Mouse (Mus musculus) neural tube, embryonic 15.5 days (tissue): ENCODE measurements at regions not wholly inside any gene's neighbourhood (a gene's known extent, or its start where the extent isn't known, plus 50 kb on each side); places are given as distances from the start of the nearest gene placed in this dataset.

Source experiments
- ATAC-seq: fragments of 200-750 bp; cut with Nextera tagmentation; 2 replicates; pipeline ENCODE4 v1.8.0; 2017; ENCODE audit warnings: mild to moderate bottlenecking, moderate TSS enrichment, moderate library complexity; ENCODE audit not compliant: low FRiP score
- H3K27ac ChIP-seq: fragments of 300-500 bp; sonication (generic); replicated peaks from 2 replicates; pipeline ENCODE4 v1.5.1; 2015; ENCODE audit warnings: mild to moderate bottlenecking, inconsistent platforms
- H3K27me3 ChIP-seq: fragments of 300-500 bp; sonication (generic); replicated peaks from 2 replicates; pipeline ENCODE4 v1.6.1; 2015; ENCODE audit warnings: inconsistent platforms
- H3K36me3 ChIP-seq: fragments of 300-500 bp; sonication (generic); 2 replicates; pipeline ENCODE4 v1.6.1; 2015; ENCODE audit warnings: inconsistent platforms
- H3K4me1 ChIP-seq: fragments of 300-500 bp; sonication (generic); 2 replicates; pipeline ENCODE4 v1.6.1; 2015; ENCODE audit warnings: inconsistent platforms
- H3K4me2 ChIP-seq: fragments of 300-500 bp; sonication (generic); 2 replicates; pipeline ENCODE4 v1.6.1; 2015; ENCODE audit warnings: inconsistent platforms, mild to moderate bottlenecking, moderate library complexity
- H3K4me3 ChIP-seq: fragments of 300-500 bp; sonication (generic); replicated peaks from 2 replicates; pipeline ENCODE4 v1.5.1; 2015; ENCODE audit warnings: mild to moderate bottlenecking, inconsistent platforms
- H3K9ac ChIP-seq: fragments of 300-500 bp; sonication (generic); replicated peaks from 2 replicates; pipeline ENCODE4 v1.6.1; 2015; ENCODE audit warnings: mild to moderate bottlenecking, inconsistent platforms
- H3K9me3 ChIP-seq: fragments of 300-500 bp; sonication (generic); replicated peaks from 2 replicates; pipeline ENCODE4 v1.6.1; 2016; ENCODE audit warnings: inconsistent platforms
- WGBS: fragments of 180-500 bp; shearing (Covaris S2); methylation state at CpG from one replicate; pipeline ENCODE4 v1.1.7; 2015; ENCODE audit warnings: mixed read lengths; 5-methylcytosine and 5-hydroxymethylcytosine counted together

- WGBS, result 70% methylated on average over 2 of the region's 2 CpGs
These were observed 218.0 kb downstream of the Lrig3 start for GRCm38 (mm10) chr10:126183961-126184360.

DNA sequence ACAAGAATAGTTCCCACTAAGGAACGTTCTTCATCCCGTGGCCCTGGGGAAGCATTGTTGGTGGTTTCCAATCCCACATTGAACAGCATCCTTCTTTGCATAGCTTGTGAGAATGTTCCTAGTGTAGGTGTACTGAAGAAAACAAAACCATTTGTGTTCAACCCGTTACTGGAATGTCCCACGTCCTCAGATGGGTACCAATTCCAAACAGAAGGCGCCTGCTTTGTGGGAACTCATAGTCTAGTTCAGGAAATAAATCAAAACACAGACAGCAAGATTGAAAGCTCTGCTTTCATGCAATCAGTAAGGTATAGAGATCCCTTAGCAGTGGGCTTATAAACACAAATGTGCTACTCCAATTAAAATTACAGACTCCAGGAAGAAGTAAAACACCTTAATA, 219.4 kb downstream of the Lrig3 start:
- no peaks in the 10 kb centered on the region for H3K36me3 ChIP-seq
- H3K4me1 ChIP-seq, result no peaks in the 10 kb centered on the region
- H3K9ac ChIP-seq, result no peak overlapping the region
- ATAC-seq, result no peak
- H3K4me2 ChIP-seq, result no peak overlapping the region
- 91% methylated on average over 5 of the region's 5 CpGs for WGBS
- no peaks in the 10 kb centered on the region for H3K9me3 ChIP-seq
- H3K27ac ChIP-seq, result no peak overlapping the region
- no peak overlapping the region for H3K4me3 ChIP-seq
- H3K27me3 ChIP-seq, result no peaks in the 10 kb centered on the region

More at GRCm38 (mm10) chr10:126183961-126184360, 218.0 kb downstream of the Lrig3 start:
- no peaks in the 10 kb centered on the region for H3K9me3 ChIP-seq
- H3K9ac ChIP-seq, result no peak overlapping the region
- no peaks in the 10 kb centered on the region for H3K4me1 ChIP-seq
- H3K27ac ChIP-seq, result no peak overlapping the region
- no peaks in the 10 kb centered on the region for H3K36me3 ChIP-seq
- ATAC-seq, result no peak
- H3K4me3 ChIP-seq, result no peak overlapping the region
- H3K27me3 ChIP-seq, result no peaks in the 10 kb centered on the region
- no peak overlapping the region for H3K4me2 ChIP-seq

DNA sequence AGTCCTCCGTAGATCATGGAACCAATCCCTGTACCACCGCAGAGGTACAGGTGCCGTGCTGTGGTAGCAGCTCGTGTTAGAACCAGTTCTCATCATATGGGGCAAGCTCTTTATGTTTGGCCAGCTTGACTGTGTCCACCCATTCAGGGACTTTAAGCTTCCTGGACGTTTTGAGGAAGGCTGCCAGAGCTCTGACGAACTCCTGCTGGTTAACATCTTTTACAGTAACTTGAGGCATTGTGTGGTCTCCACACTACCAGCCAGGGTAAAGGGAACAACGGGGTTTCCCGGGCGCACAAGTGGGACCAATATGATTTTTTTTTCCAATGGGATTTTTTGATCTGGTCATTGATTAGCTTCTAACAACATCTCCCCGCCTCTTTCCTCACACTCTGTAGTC, 220.1 kb downstream of the Lrig3 start:
- Histone ChIP-seq H3K4me3 (no peak overlapping the region), H3K27ac (no peak overlapping the region), H3K36me3 (no peaks in the 10 kb centered on the region), H3K4me2 (no peak overlapping the region), H3K4me1 (no peaks in the 10 kb centered on the region), H3K9ac (no peak overlapping the region), H3K27me3 (no peaks in the 10 kb centered on the region), H3K9me3 (no peaks in the 10 kb centered on the region)
- 90% methylated on average over 10 of the region's 10 CpGs for WGBS
- no peak for ATAC-seq

DNA sequence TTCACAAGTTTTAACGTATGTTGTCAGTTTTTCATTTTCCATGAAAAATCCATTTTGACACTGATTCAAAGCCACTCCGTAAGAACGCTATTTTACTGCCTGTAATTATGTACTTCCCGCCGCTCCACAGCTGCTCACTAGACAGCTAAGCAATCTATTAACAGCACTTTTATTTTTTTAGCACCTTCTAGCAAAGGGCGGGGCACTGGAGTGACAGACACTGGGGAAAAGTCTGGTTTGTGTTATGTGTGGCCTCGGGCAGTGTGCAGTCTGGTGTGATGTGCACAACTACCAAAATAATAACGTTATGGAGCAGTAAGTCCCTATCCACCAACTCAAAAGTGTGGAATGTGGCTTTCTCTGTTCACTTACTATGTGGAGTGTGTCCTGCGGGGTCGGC, 223.0 kb downstream of the Lrig3 start:
- no peak overlapping the region for H3K4me3 ChIP-seq
- no peaks in the 10 kb centered on the region for H3K9me3 ChIP-seq
- WGBS, result 42% methylated on average over 10 of the region's 10 CpGs
- ATAC-seq, result peak; percentile 45; the same call in 1 of the 2 replicates
- H3K9ac ChIP-seq, result no peak overlapping the region
- no peaks in the 10 kb centered on the region for H3K36me3 ChIP-seq
- H3K27me3 ChIP-seq, result no peaks in the 10 kb centered on the region
- no peaks in the 10 kb centered on the region for H3K4me1 ChIP-seq
- no peak overlapping the region for H3K27ac ChIP-seq
- H3K4me2 ChIP-seq, result no peak overlapping the region
